Mouse (Mus musculus) adrenal gland, adult 2 months (tissue): ENCODE data around the gene Gm1140. TPM values are rescaled to one million over a fixed set of nuclear protein-coding genes. Genes with fewer than 3 reads are reported as not detected.
"Not testable (repeated sequence)": the region's sequence is repeated elsewhere in the genome, so short reads cannot be mapped to it uniquely, and the experiment has no call there.

Source experiments
- DNase-seq: peaks from one replicate; pipeline ENCODE4 v3.0.0; 2021
- long read RNA-seq: library from polyadenylated mRNA; stranded (forward); transcript quantifications from one replicate; pipeline ENCODE4 v2.0.0, GENCODE M21; 2021
- polyA plus RNA-seq: library from polyadenylated mRNA; depleted of rRNA; stranded (reverse); fragments of >200 nt; gene quantifications from 2 replicates; pipeline ENCODE4 v1.2.3, GENCODE M21; 2012; rRNA removed
- total RNA-seq, 2 experiments: library from RNA; stranded (reverse); gene quantifications; 2 replicates each; pipeline ENCODE4 v1.2.3; 2021

Gm1140 gene
- total RNA-seq (not detected), polyA plus RNA-seq (not detected in 2 replicates)
- long read RNA-seq, result 0 reads

DNA sequence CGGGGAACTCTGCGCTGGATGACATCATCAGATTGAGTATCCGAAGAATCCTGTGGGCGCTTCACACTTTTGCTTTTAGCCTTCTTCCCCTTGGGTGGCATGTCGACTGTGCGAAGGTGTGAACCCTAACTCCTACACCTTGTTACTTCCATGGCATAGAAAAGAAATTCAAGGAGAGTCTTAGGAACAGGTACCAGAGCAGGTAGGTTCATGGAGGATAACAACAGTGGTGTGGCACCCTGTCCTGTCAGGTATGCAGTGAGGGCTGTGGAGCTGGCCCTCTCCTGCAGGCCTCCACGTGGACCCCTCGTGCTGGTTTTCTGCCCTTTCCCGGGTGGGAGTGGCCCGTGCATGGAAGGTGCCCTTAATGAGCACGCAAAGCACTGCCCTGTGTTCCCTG is at the start of gene Gm1140:
TSS of gene Gm1140 (minus strand) at position 101 of the 400 bp plus-strand sequence.
- DNase-seq, result not testable (repeated sequence)

DNA sequence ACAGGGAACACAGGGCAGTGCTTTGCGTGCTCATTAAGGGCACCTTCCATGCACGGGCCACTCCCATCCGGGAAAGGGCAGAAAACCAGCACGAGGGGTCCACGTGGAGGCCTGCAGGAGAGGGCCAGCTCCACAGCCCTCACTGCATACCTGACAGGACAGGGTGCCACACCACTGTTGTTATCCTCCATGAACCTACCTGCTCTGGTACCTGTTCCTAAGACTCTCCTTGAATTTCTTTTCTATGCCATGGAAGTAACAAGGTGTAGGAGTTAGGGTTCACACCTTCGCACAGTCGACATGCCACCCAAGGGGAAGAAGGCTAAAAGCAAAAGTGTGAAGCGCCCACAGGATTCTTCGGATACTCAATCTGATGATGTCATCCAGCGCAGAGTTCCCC is 2.0 kb upstream of the Gm1140 start, which contains the start of gene Gm14692:
TSS of gene Gm14692 (plus strand) at position 301 of the 400 bp plus-strand sequence.
- DNase-seq, result not testable (repeated sequence)

Other genes with a start within 250 kb of the Gm1140 start
- gene Gm14692, start 2.1 kb upstream of the Gm1140 start, total RNA-seq, result not detected
- gene Gm14692, start 2.1 kb upstream of the Gm1140 start, polyA plus RNA-seq, result not detected in 2 replicates
- not detected for gene 4933436I01Rik, start 227.9 kb upstream of the Gm1140 start, total RNA-seq
- not detected in 2 replicates for gene 4933436I01Rik, start 227.9 kb upstream of the Gm1140 start, polyA plus RNA-seq